Mouse (Mus musculus): Measurements from ENCODE around the gene Slamf9. TPM values are rescaled to one million over a fixed set of nuclear protein-coding genes. Genes with fewer than 3 reads are reported as not detected.

Slamf9 gene
- polyA plus RNA-seq, 1 experiment from 2014 or later, result not detected

- H3K4me1 ChIP-seq, result peaks cover 52% of the 10 kb centered on the region
Observed at GRCm38 (mm10) chr1:172482518-172483360, 7.6 kb downstream of the Slamf9 start.

GRCm38 (mm10) chr1:172483361-172483660 is 8.2 kb downstream of the Slamf9 start:
- Histone ChIP-seq H3K4me2 (peak overlapping the region; percentile 77), H3K36me3 (peaks cover 12% of the 10 kb centered on the region; the same call in 1 of the 2 replicates), H3K9ac (peak overlapping the region; percentile 78), H3K9me3 (no peaks in the 10 kb centered on the region), H3K4me1 (peaks cover 56% of the 10 kb centered on the region), H3K4me3 (peak overlapping the region; percentile 69), H3K27ac (peak overlapping the region; percentile 62), H3K27me3 (no peaks in the 10 kb centered on the region)
- WGBS, result 13% methylated on average over 4 of the region's 4 CpGs
- no peak for ATAC-seq (ENCODE audit: insufficient number of reproducible peaks, insufficient read depth, low FRiP score, low TSS enrichment, low read depth)

More at GRCm38 (mm10) chr1:172482518-172483360, 7.6 kb downstream of the Slamf9 start:
- Histone ChIP-seq H3K27ac (peak overlapping the region; percentile 86), H3K4me3 (peak overlapping the region; percentile 69), H3K36me3 (peaks cover 12% of the 10 kb centered on the region; the same call in 1 of the 2 replicates), H3K4me2 (peak overlapping the region; percentile 77), H3K27me3 (no peaks in the 10 kb centered on the region), H3K9ac (peak overlapping the region; percentile 78), H3K9me3 (no peaks in the 10 kb centered on the region)
- WGBS, result under 1% methylated on average over 12 of the region's 12 CpGs
- no peak for ATAC-seq (ENCODE audit: insufficient number of reproducible peaks, insufficient read depth, low FRiP score, low TSS enrichment, low read depth)

- peaks cover 59% of the 10 kb centered on the region for H3K4me1 ChIP-seq
- H3K9ac ChIP-seq, result peak overlapping the region; percentile 78
- no peaks in the 10 kb centered on the region for H3K27me3 ChIP-seq
- H3K4me2 ChIP-seq, result peak overlapping the region; percentile 77
- 36% methylated on average over 11 of the region's 11 CpGs for WGBS
- no peaks in the 10 kb centered on the region for H3K9me3 ChIP-seq
- H3K27ac ChIP-seq, result no peak overlapping the region
- no peak for ATAC-seq (ENCODE audit: insufficient number of reproducible peaks, insufficient read depth, low FRiP score, low TSS enrichment, low read depth)
- peak overlapping the region; percentile 69 for H3K4me3 ChIP-seq
- H3K36me3 ChIP-seq, result peaks cover 12% of the 10 kb centered on the region; the same call in 1 of the 2 replicates
Observed at GRCm38 (mm10) chr1:172484236-172484635, 9.1 kb downstream of the Slamf9 start.

DNA sequence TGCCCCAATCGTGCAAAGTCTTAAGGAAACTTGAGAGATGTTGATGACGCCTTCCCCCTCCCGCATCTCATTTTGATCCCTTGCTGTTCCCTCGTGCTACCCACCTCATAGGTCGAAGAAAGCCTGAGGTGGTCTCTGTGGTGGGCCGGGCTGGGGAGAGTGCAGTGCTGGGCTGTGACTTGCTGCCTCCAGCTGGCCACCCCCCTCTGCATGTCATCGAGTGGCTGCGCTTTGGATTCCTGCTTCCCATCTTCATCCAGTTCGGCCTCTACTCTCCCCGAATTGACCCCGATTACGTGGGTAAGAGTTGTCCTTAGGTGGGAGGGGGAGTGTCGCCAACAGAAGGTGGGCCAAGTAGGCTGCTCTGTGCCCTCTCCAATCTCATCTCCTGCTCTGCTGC is 9.5 kb downstream of the Slamf9 start:
- Histone ChIP-seq H3K9me3 (no peaks in the 10 kb centered on the region), H3K27me3 (no peaks in the 10 kb centered on the region), H3K4me1 (peaks cover 60% of the 10 kb centered on the region), H3K27ac (no peak overlapping the region), H3K9ac (peak overlapping the region; percentile 78), H3K36me3 (peaks cover 12% of the 10 kb centered on the region; the same call in 1 of the 2 replicates), H3K4me2 (peak overlapping the region; percentile 77), H3K4me3 (peak overlapping the region; percentile 69)
- WGBS, result 48% methylated on average over 13 of the region's 13 CpGs
- ATAC-seq (ENCODE audit: insufficient number of reproducible peaks, insufficient read depth, low FRiP score, low TSS enrichment, low read depth), result no peak

GRCm38 (mm10) chr1:172485821-172486220 is 10.7 kb downstream of the Slamf9 start:
- WGBS, result 23% methylated on average over 6 of the region's 6 CpGs
- Histone ChIP-seq H3K36me3 (peaks cover 12% of the 10 kb centered on the region; the same call in 1 of the 2 replicates), H3K4me3 (peak overlapping the region; percentile 69), H3K27ac (peak overlapping the region; percentile 12; the same call in 1 of the 2 replicates), H3K9me3 (no peaks in the 10 kb centered on the region), H3K27me3 (no peaks in the 10 kb centered on the region), H3K9ac (peak overlapping the region; percentile 53; the same call in 1 of the 2 replicates), H3K4me2 (peak overlapping the region; percentile 77), H3K4me1 (peaks cover 66% of the 10 kb centered on the region)
- ATAC-seq (ENCODE audit: insufficient number of reproducible peaks, insufficient read depth, low FRiP score, low TSS enrichment, low read depth), result no peak

- no peak for ATAC-seq (ENCODE audit: insufficient number of reproducible peaks, insufficient read depth, low FRiP score, low TSS enrichment, low read depth)
- Histone ChIP-seq H3K27me3 (no peaks in the 10 kb centered on the region), H3K4me1 (peaks cover 63% of the 10 kb centered on the region), H3K36me3 (peaks cover 14% of the 10 kb centered on the region), H3K9me3 (no peaks in the 10 kb centered on the region), H3K27ac (peak overlapping the region; percentile 12; the same call in 1 of the 2 replicates), H3K9ac (peak overlapping the region; percentile 53; the same call in 1 of the 2 replicates), H3K4me2 (peak overlapping the region; percentile 77), H3K4me3 (peak overlapping the region; percentile 69)
- 26% methylated on average over 4 of the region's 4 CpGs for WGBS
Observed at GRCm38 (mm10) chr1:172486236-172486635, 11.1 kb downstream of the Slamf9 start.

DNA sequence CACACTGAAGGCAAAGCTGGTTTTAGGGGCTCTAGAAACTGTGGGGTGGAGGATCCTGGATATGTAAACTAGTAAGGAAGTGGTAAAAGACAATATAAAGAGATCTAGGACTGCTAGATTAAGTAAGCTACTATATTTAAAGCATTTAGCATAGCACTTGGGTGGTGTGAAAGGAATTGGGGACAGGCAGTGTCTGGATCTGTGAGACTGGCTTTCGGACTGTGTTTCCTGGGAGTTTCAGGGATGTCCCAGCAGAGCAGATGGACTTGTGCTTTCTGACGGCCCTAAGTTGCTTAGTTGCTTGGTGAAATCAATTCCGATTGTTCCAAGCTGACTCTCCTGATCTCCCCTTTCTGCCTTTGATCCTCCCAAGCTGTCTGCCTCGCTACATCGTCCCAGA is 11.5 kb downstream of the Slamf9 start:
- Histone ChIP-seq H3K4me2 (peak overlapping the region; percentile 77), H3K4me1 (peaks cover 62% of the 10 kb centered on the region), H3K9ac (peak overlapping the region; percentile 53; the same call in 1 of the 2 replicates), H3K4me3 (peak overlapping the region; percentile 69; the same call in 1 of the 2 replicates), H3K9me3 (no peaks in the 10 kb centered on the region), H3K36me3 (peaks cover 19% of the 10 kb centered on the region), H3K27ac (no peak overlapping the region), H3K27me3 (no peaks in the 10 kb centered on the region)
- WGBS, result 64% methylated on average over 5 of the region's 5 CpGs
- ATAC-seq (ENCODE audit: insufficient number of reproducible peaks, insufficient read depth, low FRiP score, low TSS enrichment, low read depth), result no peak

- Histone ChIP-seq H3K27ac (no peak overlapping the region), H3K36me3 (peaks cover 28% of the 10 kb centered on the region), H3K4me2 (no peak overlapping the region), H3K27me3 (no peaks in the 10 kb centered on the region), H3K4me1 (peaks cover 58% of the 10 kb centered on the region), H3K4me3 (no peak overlapping the region), H3K9me3 (no peaks in the 10 kb centered on the region), H3K9ac (0 out of 2 replicates have a peak overlapping the region, but pooled peaks have one; percentile 2)
- 64% methylated on average over 4 of the region's 4 CpGs for WGBS
- no peak for ATAC-seq (ENCODE audit: insufficient number of reproducible peaks, insufficient read depth, low FRiP score, low TSS enrichment, low read depth)
Observed at GRCm38 (mm10) chr1:172487859-172488258, 12.7 kb downstream of the Slamf9 start.

DNA sequence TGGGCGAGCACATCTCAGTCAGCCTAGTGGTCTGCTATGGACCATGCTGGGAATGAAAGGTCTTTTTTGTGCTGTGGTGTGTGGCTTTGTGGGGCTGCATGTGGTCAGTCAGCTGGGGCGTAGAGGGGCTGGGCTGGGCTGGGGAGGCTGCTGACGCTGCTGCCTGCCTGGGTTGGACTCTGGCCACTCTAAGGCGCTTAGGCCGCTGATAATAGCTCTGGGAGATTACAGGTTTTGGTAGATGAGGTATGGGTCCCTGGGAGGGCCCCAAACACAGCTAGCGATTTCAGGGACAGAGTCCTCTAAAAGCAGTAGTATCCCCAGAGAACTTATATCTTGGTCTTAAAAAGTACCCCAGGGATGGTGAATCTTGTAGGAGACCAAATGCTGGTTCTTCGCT is 13.7 kb downstream of the Slamf9 start:
- Histone ChIP-seq H3K27ac (no peak overlapping the region), H3K4me1 (peaks cover 48% of the 10 kb centered on the region), H3K9ac (no peak overlapping the region), H3K9me3 (no peaks in the 10 kb centered on the region), H3K4me3 (no peak overlapping the region), H3K4me2 (no peak overlapping the region), H3K36me3 (peaks cover 37% of the 10 kb centered on the region), H3K27me3 (no peaks in the 10 kb centered on the region)
- WGBS, result 78% methylated on average over 7 of the region's 7 CpGs
- no peak for ATAC-seq (ENCODE audit: insufficient number of reproducible peaks, insufficient read depth, low FRiP score, low TSS enrichment, low read depth)

GRCm38 (mm10) chr1:172489585-172490250 is 14.6 kb downstream of the Slamf9 start:
- peaks cover 44% of the 10 kb centered on the region for H3K36me3 ChIP-seq
- 56% methylated on average over 12 of the region's 12 CpGs for WGBS
- 0 out of 2 replicates have a peak, but pooled peaks have one; percentile 3 for ATAC-seq (ENCODE audit: insufficient number of reproducible peaks, insufficient read depth, low FRiP score, low TSS enrichment, low read depth)
- H3K4me2 ChIP-seq, result peak overlapping the region; percentile 58
- H3K27me3 ChIP-seq, result no peaks in the 10 kb centered on the region
- H3K9me3 ChIP-seq, result no peaks in the 10 kb centered on the region
- peak overlapping the region; percentile 28 for H3K4me3 ChIP-seq
- H3K9ac ChIP-seq, result peak overlapping the region; percentile 62; the same call in 1 of the 2 replicates
- H3K4me1 ChIP-seq, result peaks cover 39% of the 10 kb centered on the region
- H3K27ac ChIP-seq, result no peak overlapping the region

GRCm38 (mm10) chr1:172490261-172490661 is 15.1 kb downstream of the Slamf9 start:
- 0 out of 2 replicates have a peak, but pooled peaks have one; percentile 15 for ATAC-seq (ENCODE audit: insufficient number of reproducible peaks, insufficient read depth, low FRiP score, low TSS enrichment, low read depth)
- Histone ChIP-seq H3K36me3 (peaks cover 48% of the 10 kb centered on the region), H3K4me3 (peak overlapping the region; percentile 28), H3K9me3 (no peaks in the 10 kb centered on the region), H3K4me2 (peak overlapping the region; percentile 58), H3K4me1 (peaks cover 34% of the 10 kb centered on the region), H3K27ac (no peak overlapping the region), H3K9ac (peak overlapping the region; percentile 62; the same call in 1 of the 2 replicates), H3K27me3 (no peaks in the 10 kb centered on the region)
- 12% methylated on average over 10 of the region's 10 CpGs for WGBS
